Mouse (Mus musculus): ENCODE measurements around the gene Jakmip3.

The Jakmip3 gene

GRCm38 (mm10) chr7:139063406-139063805 is 122.9 kb downstream of the Jakmip3 start:
- no peak for DNase-seq (ENCODE audit: low read depth, low spot score)

GRCm38 (mm10) chr7:139068182-139068623 is 127.7 kb downstream of the Jakmip3 start:
- peak; percentile 57 for DNase-seq (ENCODE audit: low read depth, low spot score)

GRCm38 (mm10) chr7:139074189-139074588 is 133.7 kb downstream of the Jakmip3 start:
- no peak for DNase-seq (ENCODE audit: low read depth, low spot score)

- DNase-seq (ENCODE audit: low read depth, low spot score) = no peak
Measured at GRCm38 (mm10) chr7:139075054-139075794, 134.7 kb downstream of the Jakmip3 start.

- no peak for DNase-seq (ENCODE audit: low read depth, low spot score)
Measured at GRCm38 (mm10) chr7:139077283-139077682, 136.8 kb downstream of the Jakmip3 start.

- DNase-seq (ENCODE audit: low read depth, low spot score) = no peak
Measured at GRCm38 (mm10) chr7:139078181-139078580, 137.7 kb downstream of the Jakmip3 start.

GRCm38 (mm10) chr7:139079141-139079540 is 138.6 kb downstream of the Jakmip3 start:
- no peak for DNase-seq (ENCODE audit: low read depth, low spot score)

GRCm38 (mm10) chr7:139080714-139081113 is 140.2 kb downstream of the Jakmip3 start:
- no peak for DNase-seq (ENCODE audit: low read depth, low spot score)

- no peak for DNase-seq (ENCODE audit: low read depth, low spot score)
Measured at GRCm38 (mm10) chr7:139081158-139081557, 140.6 kb downstream of the Jakmip3 start.

GRCm38 (mm10) chr7:139082281-139082680 is 141.8 kb downstream of the Jakmip3 start:
- DNase-seq (ENCODE audit: low read depth, low spot score) = no peak

- no peak for DNase-seq (ENCODE audit: low read depth, low spot score)
Measured at GRCm38 (mm10) chr7:139084316-139084715, 143.8 kb downstream of the Jakmip3 start.

GRCm38 (mm10) chr7:139085629-139086194 is 145.2 kb downstream of the Jakmip3 start, which contains the start of gene Dpysl4:
Gene Dpysl4 (plus strand): TSS chr7:139086001.
- peak; percentile 65 for DNase-seq (ENCODE audit: low read depth, low spot score)

GRCm38 (mm10) chr7:139086195-139087158 is 145.9 kb downstream of the Jakmip3 start:
- peak; percentile 22 for DNase-seq (ENCODE audit: low read depth, low spot score)

- no peak for DNase-seq (ENCODE audit: low read depth, low spot score)
Measured at GRCm38 (mm10) chr7:139087801-139088200, 147.3 kb downstream of the Jakmip3 start.

GRCm38 (mm10) chr7:139089892-139090874 is 149.7 kb downstream of the Jakmip3 start:
- no peak for DNase-seq (ENCODE audit: low read depth, low spot score)

GRCm38 (mm10) chr7:139091681-139092080 is 151.2 kb downstream of the Jakmip3 start:
- DNase-seq (ENCODE audit: low read depth, low spot score) = no peak

GRCm38 (mm10) chr7:139092676-139093075 is 152.1 kb downstream of the Jakmip3 start:
- no peak for DNase-seq (ENCODE audit: low read depth, low spot score)

GRCm38 (mm10) chr7:139093124-139093523 is 152.6 kb downstream of the Jakmip3 start:
- no peak for DNase-seq (ENCODE audit: low read depth, low spot score)

GRCm38 (mm10) chr7:139093781-139094180 is 153.3 kb downstream of the Jakmip3 start:
- DNase-seq (ENCODE audit: low read depth, low spot score) = no peak

- no peak for DNase-seq (ENCODE audit: low read depth, low spot score)
Measured at GRCm38 (mm10) chr7:139094761-139095160, 154.2 kb downstream of the Jakmip3 start.

GRCm38 (mm10) chr7:139095282-139095681 is 154.8 kb downstream of the Jakmip3 start:
- DNase-seq (ENCODE audit: low read depth, low spot score) = no peak

All from retina, adult 2 months (tissue).